Mouse (Mus musculus) right cerebral cortex, adult 18-20 months (tissue): Measurements from ENCODE around the gene Irgc1.

ENCODE experiments used
- DNase-seq: peaks from one replicate; pipeline ENCODE4 v3.0.0; 2022; ENCODE audit warnings: mixed read lengths

Gene Irgc1

DNA sequence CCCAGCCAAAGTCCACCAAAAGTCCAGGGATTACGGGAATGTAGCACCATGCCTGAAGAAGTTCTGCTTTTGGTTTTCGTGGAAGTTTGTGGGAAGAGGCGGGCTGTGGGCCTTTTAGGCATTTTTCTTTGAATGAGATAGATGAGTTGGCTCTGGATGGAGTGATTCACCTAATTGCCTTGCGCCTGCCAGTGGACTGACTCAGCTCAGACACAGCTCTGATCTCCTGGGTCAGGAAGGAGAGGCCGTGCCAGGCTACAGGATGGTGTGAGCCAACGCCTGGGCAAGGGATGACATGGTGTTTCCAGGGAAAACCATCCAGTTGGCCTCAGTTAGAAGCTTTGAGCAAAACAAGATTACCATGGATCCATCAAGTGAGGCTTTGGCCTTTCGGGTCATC, 18.3 kb upstream of the Irgc1 start:
- no peak for DNase-seq

DNA sequence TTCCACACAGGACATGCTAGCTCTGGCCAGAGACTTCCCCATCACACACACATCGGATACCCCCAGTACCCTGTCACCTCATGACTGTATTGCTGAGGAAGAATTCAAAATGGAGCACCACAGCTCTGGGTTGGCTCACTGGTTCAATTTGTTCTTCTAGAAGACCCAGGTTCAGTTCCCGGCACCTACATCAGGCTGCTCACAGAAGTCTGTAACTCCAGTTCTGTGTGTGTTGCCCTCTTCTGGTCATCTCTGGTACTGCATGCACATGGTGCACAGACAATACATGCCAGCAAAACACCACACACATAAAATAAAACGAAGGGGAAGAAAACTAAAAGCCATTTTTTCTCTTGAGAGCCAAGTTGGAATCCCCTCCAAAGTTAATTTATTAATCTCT, 17.0 kb upstream of the Irgc1 start:
- DNase-seq: no peak

DNA sequence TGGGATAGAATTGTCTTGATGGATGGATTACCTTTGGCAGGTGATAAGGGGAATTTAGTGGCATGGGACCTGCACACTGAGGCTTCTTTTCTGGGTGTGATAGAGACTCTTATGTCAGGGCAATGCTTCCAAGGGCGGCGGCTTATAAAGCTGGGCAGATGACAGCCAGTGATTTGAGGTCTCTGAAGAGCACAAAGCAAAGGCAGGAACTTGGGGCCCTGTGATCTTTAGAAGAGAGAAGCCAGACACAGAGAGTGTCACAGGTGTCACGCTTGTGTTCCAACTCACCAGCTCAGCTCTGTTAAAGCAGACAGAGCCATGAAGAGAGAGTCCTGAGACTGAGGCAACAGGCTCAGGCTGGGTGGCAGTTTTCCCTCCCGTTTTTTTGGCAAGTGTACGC, 15.8 kb upstream of the Irgc1 start:
- DNase-seq: no peak

DNA sequence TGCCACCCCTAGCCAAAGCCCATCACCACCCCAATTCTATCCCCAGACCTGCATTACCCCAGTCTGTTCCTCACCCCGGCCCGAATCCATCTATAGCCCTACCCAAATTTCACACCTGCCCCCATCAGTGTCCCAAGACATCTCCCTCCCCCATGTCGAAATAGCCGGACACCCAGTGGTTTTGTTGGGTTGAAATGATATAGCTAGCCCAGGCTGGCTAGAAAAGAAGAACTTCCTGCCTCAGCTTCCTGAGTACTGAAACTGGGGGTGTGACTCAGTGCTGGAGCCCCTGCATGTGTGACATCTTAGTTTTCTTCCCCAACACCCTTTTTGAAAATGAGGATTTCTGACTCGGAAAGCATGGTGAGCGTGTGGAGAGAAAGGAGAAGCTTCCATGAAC, 14.7 kb upstream of the Irgc1 start:
- DNase-seq: no peak

DNA sequence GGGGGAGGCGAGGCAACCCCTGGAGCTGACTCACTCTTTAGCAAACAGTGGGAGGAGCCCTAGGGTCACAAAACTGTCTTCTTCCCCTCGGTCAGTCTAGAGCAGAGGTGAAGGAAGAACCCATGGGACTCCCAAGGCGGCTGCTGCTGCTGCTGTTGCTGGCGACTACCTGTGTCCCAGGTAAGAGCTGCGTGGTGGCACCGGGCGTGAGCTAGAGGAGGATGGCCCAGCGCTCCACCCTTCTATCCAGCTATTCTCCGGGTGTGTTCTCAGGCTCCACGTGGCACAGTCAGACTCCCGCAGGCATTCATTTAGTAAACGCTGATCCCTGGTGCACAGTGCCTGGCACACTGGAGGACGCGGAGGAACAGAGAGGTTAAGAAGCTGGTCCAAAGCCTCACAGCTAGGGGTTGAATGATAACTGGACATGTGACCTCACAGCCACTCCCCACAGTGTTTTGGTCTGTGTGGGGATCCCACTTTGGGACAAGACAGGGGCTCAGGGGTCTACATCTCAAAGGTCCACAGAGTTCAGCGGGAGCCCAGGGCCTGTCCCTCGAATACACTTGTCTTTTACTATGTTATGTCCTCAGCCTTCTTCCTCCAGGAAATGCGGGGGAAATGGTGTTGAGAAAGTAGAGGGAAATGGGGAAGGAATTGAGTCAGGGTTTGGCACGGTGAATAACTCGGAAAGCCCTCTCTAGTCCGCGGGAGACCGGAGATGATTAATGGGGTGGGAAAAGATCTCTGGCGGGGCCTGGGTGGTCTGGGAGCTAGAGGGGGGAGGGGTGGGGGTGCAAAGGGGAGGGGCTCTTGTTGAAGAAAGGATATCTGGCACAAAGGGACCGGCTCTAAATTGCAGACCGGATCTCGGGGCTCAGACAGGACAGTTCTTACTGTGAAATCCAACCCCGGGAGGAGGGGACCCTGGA, 10.6 kb upstream of the Irgc1 start, which contains the start of gene Plaur:
Gene Plaur, plus strand, starts transcription at position 97 of the 932 bp plus-strand sequence.
- DNase-seq: no peak

DNA sequence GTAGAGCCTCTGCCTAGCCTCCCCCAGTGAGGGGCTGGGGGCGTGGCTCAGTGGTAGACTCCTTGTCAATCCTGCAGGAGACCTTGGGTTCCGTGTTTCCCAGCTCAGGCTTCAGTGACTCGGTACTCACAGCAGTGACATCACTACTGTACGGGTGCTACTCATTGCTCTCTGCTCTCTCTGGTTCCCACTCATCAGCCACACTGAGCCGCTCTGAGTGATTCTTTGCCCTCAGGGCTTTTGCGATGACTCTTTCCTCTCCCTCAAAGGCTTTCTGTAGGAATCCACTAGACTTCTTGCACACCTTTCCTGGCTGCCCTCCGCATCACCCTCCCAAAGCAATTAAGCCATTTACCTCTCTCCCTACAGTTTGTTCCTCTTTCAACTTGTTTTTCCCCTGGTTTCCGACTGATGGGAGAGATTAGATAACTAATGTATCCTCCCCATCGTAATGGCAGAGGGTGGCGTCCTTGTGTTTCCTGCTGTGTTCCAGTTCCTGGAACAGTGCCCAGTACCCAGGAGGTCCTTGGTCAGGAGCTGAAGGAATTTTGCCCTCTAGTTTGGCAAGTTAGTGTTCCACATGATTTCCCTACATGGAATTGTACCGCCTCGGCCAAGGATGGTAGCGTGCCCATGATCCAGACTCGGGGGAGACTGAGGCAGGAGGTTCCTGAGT, 9.4 kb upstream of the Irgc1 start:
- no peak for DNase-seq

DNA sequence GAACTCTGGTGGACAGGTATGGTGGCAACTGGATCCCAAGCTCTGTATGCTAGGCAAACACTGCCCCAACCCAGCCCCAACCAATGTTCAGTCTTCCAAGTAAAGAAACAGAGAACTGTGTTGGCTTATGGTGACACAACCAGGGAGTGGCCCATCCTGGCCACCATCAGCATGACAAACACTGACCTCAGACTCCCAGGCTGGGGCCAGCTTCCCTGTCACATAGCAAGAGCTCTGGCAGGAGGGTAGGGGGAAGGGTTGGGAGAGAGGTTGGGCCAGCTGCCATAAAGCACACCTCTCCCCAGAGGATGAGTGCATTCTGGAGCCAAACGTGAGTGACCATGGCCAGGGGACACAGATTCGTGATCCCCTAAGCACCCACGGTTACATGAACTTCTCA, 7.7 kb upstream of the Irgc1 start:
- no peak for DNase-seq

DNA sequence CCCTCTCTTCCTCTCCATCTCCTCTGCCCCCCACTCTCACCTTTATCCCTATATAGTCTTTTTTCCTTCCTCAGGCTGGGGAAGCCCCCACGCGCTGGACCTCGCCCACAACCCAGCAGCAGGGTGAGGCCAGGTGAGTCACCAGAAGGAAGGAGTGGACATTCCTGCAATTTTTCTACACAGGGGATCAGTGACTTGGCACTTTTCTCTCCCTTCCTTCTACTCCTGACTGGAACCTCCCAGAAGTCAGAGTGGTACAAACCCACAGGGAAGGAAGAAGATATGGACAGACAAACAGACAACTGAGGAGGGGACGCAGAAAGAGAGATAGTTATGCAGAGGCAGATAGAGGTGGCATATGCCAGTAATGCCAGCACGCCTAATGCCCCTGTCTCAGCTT, 7.3 kb upstream of the Irgc1 start:
- no peak for DNase-seq

DNA sequence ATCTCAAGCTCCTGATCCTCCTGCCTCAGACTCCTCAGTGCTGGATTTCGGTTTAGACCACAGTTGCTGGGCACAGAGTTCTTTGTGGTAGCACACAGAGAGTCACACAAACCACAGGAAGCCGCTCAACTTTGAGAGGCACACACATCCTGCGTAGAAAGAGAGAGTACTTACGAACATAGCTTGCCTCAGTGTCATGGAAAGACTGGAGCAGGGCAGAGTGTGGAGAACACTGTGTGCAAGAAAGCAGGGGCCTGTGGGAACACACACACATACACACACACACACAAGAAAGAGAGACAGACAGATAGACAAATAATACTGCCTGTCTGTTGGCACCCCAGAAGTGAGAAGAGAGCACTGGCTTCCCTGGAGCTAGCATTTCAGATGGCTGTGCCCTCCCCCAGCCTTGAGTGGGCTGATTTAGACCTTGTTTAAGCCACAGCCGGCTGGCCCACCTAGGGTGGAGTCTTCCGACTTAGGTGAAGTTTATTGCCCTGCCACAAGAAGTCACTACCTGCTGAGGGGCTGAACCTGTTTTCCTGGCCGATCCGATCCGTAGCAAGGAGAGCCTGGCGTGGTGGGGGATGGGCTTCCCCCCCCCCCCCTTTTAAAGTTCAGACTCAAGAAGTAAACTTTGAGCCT, 5.8 kb upstream of the Irgc1 start:
- DNase-seq: no peak

DNA sequence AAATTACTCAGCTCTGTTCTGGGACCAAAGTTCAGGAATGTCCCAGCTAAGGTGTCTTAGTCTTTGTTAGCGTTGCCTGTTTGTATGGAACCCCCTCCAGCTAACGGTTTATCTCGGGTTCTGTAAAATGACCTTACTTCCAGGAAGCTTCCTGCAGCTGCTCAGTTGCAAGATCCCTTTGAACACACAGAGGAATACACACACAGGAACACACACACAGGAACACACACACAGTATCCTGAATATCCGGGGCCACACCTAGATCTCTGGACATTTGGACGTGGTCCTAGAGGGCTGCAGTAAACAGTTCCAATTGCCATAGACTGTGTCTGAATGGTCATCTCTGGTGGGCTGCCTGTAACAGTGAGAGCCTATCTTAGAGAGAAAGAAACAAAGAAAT, 3.6 kb upstream of the Irgc1 start:
- DNase-seq: no peak

DNA sequence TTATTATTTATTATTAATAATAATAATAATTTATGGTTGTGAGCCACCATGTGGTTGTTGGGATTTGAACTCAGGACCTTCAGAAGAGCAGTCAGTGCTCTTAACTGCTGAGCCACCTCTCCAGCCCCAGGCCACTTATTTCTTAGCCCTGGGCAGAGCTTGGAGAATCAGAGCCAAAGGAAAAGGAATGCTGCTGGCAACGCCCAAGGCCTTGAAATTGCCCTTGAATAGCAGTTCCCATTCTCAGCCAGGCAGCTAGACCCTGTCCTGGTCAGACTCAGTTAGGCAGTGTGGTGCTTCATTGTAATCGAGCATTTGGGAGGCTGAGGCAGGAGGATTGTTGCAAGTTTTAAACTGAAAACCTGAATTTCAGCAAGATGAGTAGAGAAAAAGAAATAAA, 2.1 kb upstream of the Irgc1 start:
- no peak for DNase-seq

DNA sequence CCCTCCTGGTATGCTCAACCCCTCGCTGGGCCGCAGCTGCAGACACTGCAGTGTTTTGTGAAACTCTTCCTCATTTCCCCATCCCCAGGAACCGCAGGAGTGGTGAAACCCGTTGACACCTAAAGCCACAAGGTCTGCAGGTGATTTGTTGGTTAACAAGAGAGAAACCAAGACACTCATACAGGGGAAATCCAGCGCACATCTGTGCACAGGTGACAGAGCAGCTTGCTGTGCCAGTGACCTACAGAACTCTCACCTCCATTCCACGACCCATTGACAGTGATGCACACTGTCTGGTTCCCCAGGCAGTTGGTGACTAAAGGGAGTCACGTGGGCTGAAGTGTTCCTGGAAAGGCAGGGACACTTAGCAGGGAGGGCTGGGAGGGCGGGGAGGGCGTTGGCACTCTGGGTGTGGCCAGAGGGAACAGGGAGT, 1.5 kb downstream of the Irgc1 start:
- DNase-seq: no peak

DNA sequence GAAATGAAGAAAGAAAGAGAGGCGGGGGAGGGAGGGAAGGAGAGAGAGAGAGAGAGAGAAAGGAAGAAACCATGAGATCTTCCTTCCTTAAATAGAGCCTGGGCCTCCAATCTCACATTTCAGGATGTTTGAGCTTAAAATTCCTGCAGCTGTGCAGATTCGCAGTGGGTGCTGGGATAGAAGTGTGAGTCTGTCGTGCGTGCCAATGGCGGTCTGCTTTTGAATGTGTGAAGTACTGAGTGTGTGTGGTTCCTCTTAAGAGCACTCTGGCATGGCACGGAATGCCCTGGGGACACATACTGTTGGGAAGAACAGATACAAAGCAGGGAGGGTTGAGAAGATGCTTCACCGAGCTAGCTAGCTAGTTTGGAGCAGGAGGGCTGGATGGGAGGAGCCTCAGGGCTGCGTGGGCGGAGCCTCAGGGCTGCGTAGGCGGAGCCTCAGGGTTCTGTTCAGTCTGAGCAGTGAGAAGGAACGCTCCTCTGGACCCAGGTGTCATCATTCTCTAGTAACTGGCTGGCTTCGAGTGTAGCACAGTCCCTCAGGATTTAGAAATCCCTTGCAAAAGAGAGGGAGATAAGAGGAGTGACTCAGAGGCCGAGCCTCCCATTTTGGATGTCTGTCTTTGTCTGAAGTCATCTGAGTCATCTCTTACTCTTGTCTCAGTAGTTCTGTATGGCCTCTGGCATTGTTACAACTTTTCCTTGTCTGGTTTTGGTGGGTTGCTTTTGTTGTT, 3.1 kb downstream of the Irgc1 start:
- peak; percentile 53 for DNase-seq

DNA sequence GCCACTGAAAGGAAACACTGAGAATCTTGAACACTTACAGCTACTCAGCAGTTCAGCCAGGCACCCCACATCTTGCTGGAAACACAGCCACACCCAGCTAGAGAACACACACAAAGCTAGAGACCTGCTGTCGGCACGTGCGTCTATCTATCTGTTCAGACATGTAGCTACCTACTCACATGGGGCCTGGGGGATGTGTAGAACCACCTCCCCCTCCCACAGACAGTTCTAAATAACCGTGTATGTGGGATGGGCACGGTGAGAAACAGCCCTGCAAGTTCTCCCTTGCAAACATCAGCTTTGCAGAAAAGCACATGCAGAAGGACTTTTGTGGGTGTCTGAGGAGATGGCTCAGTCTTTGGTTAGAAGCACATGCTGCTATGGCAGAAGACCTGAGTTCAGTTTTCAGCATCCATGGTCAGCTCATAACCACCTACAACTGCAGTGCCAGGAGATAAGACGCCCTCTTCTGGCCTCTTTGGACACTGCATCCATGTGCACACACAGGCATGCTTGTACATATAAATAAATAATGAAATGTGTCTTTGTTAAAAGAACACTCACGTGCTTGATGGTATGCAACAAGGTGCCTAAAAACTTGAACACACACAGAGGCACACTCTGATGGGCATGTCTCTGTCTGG, 5.3 kb downstream of the Irgc1 start:
- DNase-seq: peak; percentile 76

DNA sequence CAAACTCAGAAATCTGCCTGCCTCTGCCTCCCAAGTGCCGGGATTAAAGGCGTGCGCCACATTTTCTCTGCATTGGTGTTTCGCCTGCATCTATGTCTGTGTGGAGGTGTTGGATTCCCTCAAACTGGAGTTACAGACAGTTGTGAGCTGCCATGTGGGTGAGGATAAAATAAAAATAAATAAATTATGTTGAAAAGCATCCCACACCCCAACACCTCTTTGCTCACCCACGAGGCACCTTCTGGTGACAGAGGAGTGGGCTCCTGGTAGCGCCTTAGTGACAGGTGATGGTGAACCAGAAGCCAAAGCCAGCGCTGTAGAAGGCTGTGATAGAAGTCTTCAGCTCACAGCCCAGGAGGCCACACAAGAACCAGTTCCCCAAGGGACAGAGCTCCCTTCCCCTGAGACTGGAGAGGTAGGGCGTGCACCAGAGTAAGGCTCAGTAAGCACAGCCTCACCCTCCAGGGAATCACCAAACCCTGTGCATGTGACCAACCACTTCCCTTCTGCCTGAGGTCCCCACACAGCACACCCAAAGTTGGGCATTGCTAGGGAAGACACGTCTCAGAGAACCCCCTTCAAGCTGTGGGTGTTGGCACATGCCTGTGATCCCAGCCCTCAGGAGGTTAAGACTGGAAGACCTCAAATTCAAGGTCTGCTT, 6.7 kb downstream of the Irgc1 start:
- no peak for DNase-seq

DNA sequence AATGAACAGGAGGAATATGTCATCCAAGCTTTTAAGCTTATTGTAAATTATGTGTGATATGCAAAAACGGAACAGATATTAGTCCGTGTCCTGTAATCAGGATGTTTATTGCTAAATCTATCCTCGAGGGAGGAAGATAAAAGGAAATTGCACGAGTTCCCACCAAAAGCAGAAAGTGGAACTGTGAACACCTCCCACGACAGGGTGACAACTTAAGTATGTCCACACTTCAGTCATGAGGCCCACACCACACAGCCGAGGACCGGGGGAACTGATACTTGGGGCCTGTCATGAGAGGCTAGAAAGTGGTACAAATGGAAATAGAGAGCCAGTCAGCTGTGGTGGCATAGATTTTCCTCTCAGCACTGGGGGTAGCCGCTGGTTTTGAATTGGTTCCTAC, 9.8 kb downstream of the Irgc1 start:
- DNase-seq: no peak

DNA sequence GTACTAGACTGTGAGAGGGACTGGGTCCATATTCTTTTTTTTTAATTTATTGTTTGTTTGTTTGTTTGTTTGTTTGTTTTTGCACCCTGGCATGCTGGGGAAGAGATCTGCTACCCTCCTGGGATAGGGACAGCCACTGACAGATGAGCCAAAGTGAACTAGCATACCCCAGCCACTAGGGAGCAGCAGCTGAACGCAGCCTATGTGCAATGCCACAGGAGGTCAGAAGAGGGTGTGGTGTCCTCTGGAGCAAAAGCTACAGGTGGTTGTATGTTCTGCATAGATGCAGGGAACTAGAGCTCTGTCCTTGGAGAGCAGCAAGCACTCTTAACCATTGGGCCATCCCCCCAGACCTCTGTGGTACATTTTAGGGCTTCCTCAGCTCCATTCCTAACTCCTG, 10.3 kb downstream of the Irgc1 start:
- peak; percentile 53 for DNase-seq

DNA sequence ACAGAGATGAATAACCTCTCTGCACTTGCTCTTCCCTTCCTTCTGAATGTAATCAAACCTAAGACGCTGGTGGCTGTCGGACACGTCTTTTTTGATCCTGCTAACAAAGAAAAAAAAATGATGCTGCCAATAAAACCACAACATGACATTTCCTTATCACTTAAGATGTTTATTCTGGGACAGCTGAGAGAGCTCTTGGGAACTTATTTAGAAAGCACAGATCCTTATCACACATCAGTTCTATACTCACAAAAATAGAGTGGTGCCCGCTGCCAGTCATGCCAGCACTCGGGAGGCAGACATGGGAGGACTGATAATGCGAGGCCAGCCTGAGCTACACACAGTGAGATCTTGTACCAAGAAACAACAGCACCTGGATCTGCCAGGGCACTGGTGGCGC, 12.2 kb downstream of the Irgc1 start:
- no peak for DNase-seq

DNA sequence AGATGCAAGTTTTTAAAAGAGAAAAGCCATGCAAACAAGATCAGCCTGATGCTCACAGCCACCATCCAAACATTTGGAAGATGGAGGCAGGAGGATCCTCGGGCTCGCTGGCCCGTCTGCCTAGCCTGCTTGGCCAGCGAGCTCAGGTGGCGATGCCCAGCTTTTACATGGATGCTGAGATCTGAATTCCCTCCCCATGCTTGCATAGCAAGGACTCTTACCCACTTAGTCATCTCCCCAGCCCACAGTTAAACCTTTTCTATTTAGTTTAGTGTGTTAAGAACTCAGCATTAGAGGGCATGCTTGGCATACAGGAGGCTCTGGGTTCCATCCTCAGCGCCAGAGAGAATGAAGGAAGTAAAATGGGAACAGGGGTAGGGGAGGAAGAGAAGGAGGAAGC, 12.9 kb downstream of the Irgc1 start:
- DNase-seq: no peak

DNA sequence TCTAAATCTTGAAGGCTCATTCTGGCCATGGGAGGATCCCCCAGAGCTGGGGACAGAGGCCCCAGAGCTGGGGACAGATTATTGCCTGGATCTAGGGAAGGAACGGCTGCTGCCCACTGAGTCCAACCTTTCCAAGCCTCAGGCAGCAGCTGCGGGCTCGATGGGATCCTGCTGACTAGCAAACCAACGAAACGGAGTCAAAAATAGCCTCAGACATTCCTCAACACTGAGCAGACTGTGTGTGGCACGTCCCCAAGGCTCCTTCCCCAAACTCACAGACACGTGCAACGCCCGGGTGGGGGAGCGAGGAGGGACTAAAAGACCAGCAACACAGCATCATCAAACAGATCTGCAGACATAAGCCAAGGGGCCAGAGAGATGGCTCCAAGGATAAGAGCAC, 14.1 kb downstream of the Irgc1 start:
- peak; percentile 71 for DNase-seq

DNA sequence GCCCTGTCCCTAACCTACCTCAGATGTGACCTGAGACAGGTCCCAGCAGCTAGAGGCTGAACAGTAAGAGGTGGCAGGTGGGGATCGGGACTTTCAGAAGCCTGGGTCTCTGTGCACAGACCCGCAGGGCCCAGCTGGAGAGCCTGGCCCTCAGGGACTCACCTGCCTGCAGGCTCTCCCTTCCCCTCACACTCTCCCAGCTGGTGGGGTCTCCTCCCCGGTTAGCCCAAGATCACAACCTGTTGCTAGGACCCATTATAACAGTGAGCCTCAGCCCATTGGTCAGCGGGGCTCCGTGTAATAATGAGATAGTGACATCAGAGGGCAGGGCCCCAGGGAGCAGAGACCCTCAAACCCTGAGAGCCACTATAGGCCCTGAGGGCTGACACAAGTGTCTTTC, 16.8 kb downstream of the Irgc1 start:
- no peak for DNase-seq

DNA sequence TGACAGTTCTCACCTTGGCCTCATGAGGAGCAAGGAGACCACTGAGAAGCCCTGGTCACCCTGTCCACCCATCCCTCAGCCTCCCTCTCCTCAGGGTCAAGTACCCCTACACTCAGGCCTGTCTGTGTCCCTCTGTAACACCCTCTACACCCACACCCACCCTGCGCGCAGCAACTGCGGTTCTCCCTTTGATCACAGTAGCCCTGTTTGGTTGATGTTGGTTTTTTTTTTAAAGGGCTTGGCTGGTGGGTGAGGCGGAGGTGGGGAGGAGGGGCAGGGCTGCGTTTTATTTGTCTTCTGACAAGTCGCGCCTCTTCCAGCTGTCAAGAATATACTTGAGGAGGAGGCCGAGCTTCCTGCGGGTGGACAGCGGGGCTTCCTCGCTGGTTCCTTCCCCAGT, 20.4 kb downstream of the Irgc1 start:
- DNase-seq: peak; percentile 44
